Mouse (Mus musculus): ENCODE data around the gene Smco2. TPM values are rescaled to one million over a fixed set of nuclear protein-coding genes. Genes with fewer than 3 reads are reported as not detected.

Smco2 gene
- polyA plus RNA-seq, 1 experiment = not detected

GRCm38 (mm10) chr6:146834342-146834741, 15.6 kb upstream of the Smco2 start:
- no peaks in the 10 kb centered on the region for H3K9me3 ChIP-seq (ENCODE audit: control insufficient read depth, low read length)
- H3K36me3 ChIP-seq (ENCODE audit: control insufficient read depth) = no peaks in the 10 kb centered on the region
- H3K4me1 ChIP-seq (ENCODE audit: control insufficient read depth) = no peaks in the 10 kb centered on the region
- no peaks in the 10 kb centered on the region for H3K27me3 ChIP-seq (ENCODE audit: control insufficient read depth)
- no peak for TF ChIP-seq TAL1 (IDR thresholded peaks at IDR 0.05; ENCODE audit: low read length)
- no peak for TF ChIP-seq GATA1 (IDR thresholded peaks at IDR 0.05; ENCODE audit: low read length)
- H3K4me3 ChIP-seq (replicated peaks) = no peak overlapping the region

GRCm38 (mm10) chr6:146835784-146836183, 14.1 kb upstream of the Smco2 start:
- no peaks in the 10 kb centered on the region for H3K9me3 ChIP-seq (ENCODE audit: control insufficient read depth, low read length)
- no peaks in the 10 kb centered on the region for H3K36me3 ChIP-seq (ENCODE audit: control insufficient read depth)
- no peak for TF ChIP-seq GATA1 (IDR thresholded peaks at IDR 0.05; ENCODE audit: low read length)
- no peak overlapping the region for H3K4me3 ChIP-seq (replicated peaks)
- no peaks in the 10 kb centered on the region for H3K27me3 ChIP-seq (ENCODE audit: control insufficient read depth)
- H3K4me1 ChIP-seq (ENCODE audit: control insufficient read depth) = no peaks in the 10 kb centered on the region

- Histone ChIP-seq H3K4me1 (ENCODE audit: control insufficient read depth) (no peaks in the 10 kb centered on the region), H3K4me3 (replicated peaks) (no peak overlapping the region), H3K9me3 (ENCODE audit: control insufficient read depth, low read length) (no peaks in the 10 kb centered on the region), H3K36me3 (ENCODE audit: control insufficient read depth) (no peaks in the 10 kb centered on the region), H3K27me3 (ENCODE audit: control insufficient read depth) (no peaks in the 10 kb centered on the region)
- TF ChIP-seq GATA1 (IDR thresholded peaks at IDR 0.05; ENCODE audit: low read length) = no peak
- no peak for TF ChIP-seq TAL1 (IDR thresholded peaks at IDR 0.05; ENCODE audit: low read length)
Measured at GRCm38 (mm10) chr6:146837316-146837715, 12.6 kb upstream of the Smco2 start.

- Histone ChIP-seq H3K27me3 (ENCODE audit: control insufficient read depth) (no peaks in the 10 kb centered on the region), H3K4me1 (ENCODE audit: control insufficient read depth) (no peaks in the 10 kb centered on the region; the same call in 1 of the 2 replicates), H3K9me3 (ENCODE audit: control insufficient read depth, low read length) (no peaks in the 10 kb centered on the region), H3K36me3 (ENCODE audit: control insufficient read depth) (no peaks in the 10 kb centered on the region), H3K4me3 (replicated peaks) (no peak overlapping the region)
- TF ChIP-seq TAL1 (IDR thresholded peaks at IDR 0.05; ENCODE audit: low read length) (no peak), GATA1 (IDR thresholded peaks at IDR 0.05; ENCODE audit: low read length) (no peak)
Measured at GRCm38 (mm10) chr6:146838366-146838765, 11.5 kb upstream of the Smco2 start.

- TF ChIP-seq GATA1 (IDR thresholded peaks at IDR 0.05; ENCODE audit: low read length) (no peak), TAL1 (IDR thresholded peaks at IDR 0.05; ENCODE audit: low read length) (no peak)
- Histone ChIP-seq H3K27me3 (ENCODE audit: control insufficient read depth) (no peaks in the 10 kb centered on the region), H3K4me3 (replicated peaks) (no peak overlapping the region), H3K4me1 (ENCODE audit: control insufficient read depth) (no peaks in the 10 kb centered on the region; the same call in 1 of the 2 replicates), H3K36me3 (ENCODE audit: control insufficient read depth) (no peaks in the 10 kb centered on the region), H3K9me3 (ENCODE audit: control insufficient read depth, low read length) (no peaks in the 10 kb centered on the region)
Measured at GRCm38 (mm10) chr6:146838863-146839262, 11.0 kb upstream of the Smco2 start.

GRCm38 (mm10) chr6:146844867-146845266, 5.0 kb upstream of the Smco2 start:
- TF ChIP-seq GATA1 (IDR thresholded peaks at IDR 0.05; ENCODE audit: low read length) (no peak), TAL1 (IDR thresholded peaks at IDR 0.05; ENCODE audit: low read length) (no peak)
- no peaks in the 10 kb centered on the region for H3K9me3 ChIP-seq (ENCODE audit: control insufficient read depth, low read length)
- H3K36me3 ChIP-seq (ENCODE audit: control insufficient read depth) = no peaks in the 10 kb centered on the region
- peaks cover 13% of the 10 kb centered on the region for H3K4me1 ChIP-seq (ENCODE audit: control insufficient read depth)
- no peaks in the 10 kb centered on the region for H3K27me3 ChIP-seq (ENCODE audit: control insufficient read depth)
- H3K4me3 ChIP-seq (replicated peaks) = no peak overlapping the region

GRCm38 (mm10) chr6:146845347-146845746, 4.6 kb upstream of the Smco2 start:
- peaks cover 17% of the 10 kb centered on the region for H3K4me1 ChIP-seq (ENCODE audit: control insufficient read depth)
- H3K9me3 ChIP-seq (ENCODE audit: control insufficient read depth, low read length) = no peaks in the 10 kb centered on the region
- TF ChIP-seq GATA1 (IDR thresholded peaks at IDR 0.05; ENCODE audit: low read length) = no peak
- no peak for TF ChIP-seq TAL1 (IDR thresholded peaks at IDR 0.05; ENCODE audit: low read length)
- H3K27me3 ChIP-seq (ENCODE audit: control insufficient read depth) = no peaks in the 10 kb centered on the region
- H3K4me3 ChIP-seq (replicated peaks) = no peak overlapping the region
- H3K36me3 ChIP-seq (ENCODE audit: control insufficient read depth) = no peaks in the 10 kb centered on the region

GRCm38 (mm10) chr6:146845961-146846750, 3.7 kb upstream of the Smco2 start:
- H3K9me3 ChIP-seq (ENCODE audit: control insufficient read depth, low read length) = no peaks in the 10 kb centered on the region
- no peaks in the 10 kb centered on the region for H3K36me3 ChIP-seq (ENCODE audit: control insufficient read depth)
- peaks cover 22% of the 10 kb centered on the region for H3K4me1 ChIP-seq (ENCODE audit: control insufficient read depth)
- TF ChIP-seq GATA1 (IDR thresholded peaks at IDR 0.05; ENCODE audit: low read length) = no peak
- no peak for TF ChIP-seq TAL1 (IDR thresholded peaks at IDR 0.05; ENCODE audit: low read length)
- H3K27me3 ChIP-seq (ENCODE audit: control insufficient read depth) = no peaks in the 10 kb centered on the region
- H3K4me3 ChIP-seq (replicated peaks) = no peak overlapping the region

- no peak overlapping the region for H3K4me3 ChIP-seq (replicated peaks)
- no peaks in the 10 kb centered on the region for H3K27me3 ChIP-seq (ENCODE audit: control insufficient read depth)
- H3K9me3 ChIP-seq (ENCODE audit: control insufficient read depth, low read length) = no peaks in the 10 kb centered on the region
- peaks cover 22% of the 10 kb centered on the region for H3K4me1 ChIP-seq (ENCODE audit: control insufficient read depth)
- H3K36me3 ChIP-seq (ENCODE audit: control insufficient read depth) = no peaks in the 10 kb centered on the region
- TF ChIP-seq TAL1 (IDR thresholded peaks at IDR 0.05; ENCODE audit: low read length) = no peak
- no peak for TF ChIP-seq GATA1 (IDR thresholded peaks at IDR 0.05; ENCODE audit: low read length)
Measured at GRCm38 (mm10) chr6:146847402-146847801, 2.5 kb upstream of the Smco2 start.
